Mouse (Mus musculus): ENCODE data around the gene Grip1.

Gene Grip1

GRCm38 (mm10) chr10:119935231-119935630 is 481.6 kb downstream of the Grip1 start:
- peak; percentile 41 for DNase-seq (ENCODE audit: low read depth, low spot score)

DNA sequence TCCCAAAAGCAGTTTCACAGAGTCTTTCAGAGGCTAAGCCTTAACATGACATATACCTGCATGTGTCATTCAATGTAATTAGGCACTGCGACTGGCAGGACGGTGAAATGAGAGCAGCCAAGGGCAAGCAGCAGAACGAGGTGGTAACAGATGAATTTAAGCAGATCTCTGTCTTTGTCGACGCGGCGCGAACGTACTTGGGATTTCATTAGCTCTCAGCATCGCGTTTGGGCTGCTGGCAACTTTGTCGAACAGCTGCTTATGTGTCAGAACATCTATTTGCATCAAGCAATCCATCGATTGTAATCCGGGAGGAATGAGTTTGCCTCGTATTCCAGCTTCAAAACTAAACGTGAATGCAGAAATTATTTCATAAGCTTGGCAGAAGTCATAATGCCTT is 483.9 kb downstream of the Grip1 start:
- peak; percentile 49 for DNase-seq (ENCODE audit: low read depth, low spot score)

GRCm38 (mm10) chr10:119943906-119944305 is 490.3 kb downstream of the Grip1 start:
- no peak for DNase-seq (ENCODE audit: low read depth, low spot score)

- DNase-seq (ENCODE audit: low read depth, low spot score): peak; percentile 29
Measured at GRCm38 (mm10) chr10:119951460-119951859, 497.8 kb downstream of the Grip1 start.

DNA sequence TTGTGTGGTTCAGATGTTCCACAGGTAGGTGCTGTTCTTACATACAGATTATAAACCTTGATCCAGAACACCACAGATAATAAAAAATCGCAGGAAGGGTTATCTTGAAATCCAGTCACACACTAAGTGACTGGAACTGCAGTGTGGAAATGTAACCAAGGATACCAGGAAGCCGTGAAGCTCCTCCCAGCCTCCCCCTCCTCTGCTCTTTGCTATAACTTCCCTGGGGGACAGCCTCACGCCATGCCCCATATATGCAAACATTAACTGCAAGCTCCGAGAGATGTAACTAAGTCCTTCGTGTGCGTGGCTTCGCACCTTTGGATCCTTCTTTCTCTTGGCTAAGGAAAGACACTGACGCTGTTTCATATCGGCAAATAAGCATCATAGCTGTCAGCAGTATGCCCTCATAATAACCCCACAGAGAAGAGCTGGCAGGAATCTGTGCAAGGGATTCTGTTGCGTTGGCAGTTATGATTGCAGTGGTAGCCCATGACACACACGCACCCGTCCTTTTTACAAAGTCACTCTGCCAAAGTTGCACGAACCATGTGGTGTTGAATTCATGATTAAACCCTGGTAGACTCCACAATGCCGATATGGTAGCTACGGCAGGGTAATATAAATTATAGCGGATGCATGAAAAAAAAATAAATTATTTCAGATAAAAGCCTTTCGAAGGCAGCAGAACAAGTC is 503.8 kb downstream of the Grip1 start:
- DNase-seq (ENCODE audit: low read depth, low spot score): no peak

DNA sequence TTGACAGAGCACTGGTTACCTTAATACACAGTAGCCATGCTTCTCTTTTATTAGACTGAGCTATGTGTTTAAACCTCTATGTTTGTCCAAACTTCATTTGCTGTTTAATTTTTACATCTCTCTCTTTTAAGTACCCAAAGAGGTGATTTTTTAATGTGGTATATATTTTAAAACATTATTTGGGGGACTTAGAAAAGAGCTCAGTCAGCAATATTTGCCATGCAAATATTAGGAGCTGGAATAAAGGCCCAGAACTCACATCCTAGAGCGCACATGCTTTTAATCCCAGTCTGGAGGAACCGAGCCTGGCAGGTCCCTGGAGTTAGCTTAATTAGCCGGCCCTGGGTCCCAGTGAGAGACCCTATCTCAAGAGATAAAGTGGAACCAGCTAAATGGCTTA is 507.3 kb downstream of the Grip1 start:
- DNase-seq (ENCODE audit: low read depth, low spot score): no peak

DNA sequence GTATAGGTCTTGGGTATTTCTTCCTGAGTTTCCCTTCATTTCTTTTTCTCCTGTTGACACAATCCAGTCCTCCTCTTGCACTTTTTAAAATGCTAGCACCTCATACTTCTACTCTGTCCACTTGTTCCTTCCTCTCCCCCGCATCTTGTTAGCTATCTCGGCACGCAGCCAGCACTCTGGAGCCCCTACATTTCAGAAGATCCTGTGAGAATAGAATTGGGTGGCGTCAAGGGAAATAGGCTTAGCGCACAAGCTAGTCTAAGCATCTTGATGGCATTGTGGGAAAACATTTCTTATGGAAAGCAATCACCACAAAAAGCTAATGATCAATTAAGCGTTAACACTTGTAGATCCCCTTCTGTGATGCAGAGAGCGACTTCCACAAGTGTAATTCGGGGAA is 512.7 kb downstream of the Grip1 start:
- no peak for DNase-seq (ENCODE audit: low read depth, low spot score)

DNA sequence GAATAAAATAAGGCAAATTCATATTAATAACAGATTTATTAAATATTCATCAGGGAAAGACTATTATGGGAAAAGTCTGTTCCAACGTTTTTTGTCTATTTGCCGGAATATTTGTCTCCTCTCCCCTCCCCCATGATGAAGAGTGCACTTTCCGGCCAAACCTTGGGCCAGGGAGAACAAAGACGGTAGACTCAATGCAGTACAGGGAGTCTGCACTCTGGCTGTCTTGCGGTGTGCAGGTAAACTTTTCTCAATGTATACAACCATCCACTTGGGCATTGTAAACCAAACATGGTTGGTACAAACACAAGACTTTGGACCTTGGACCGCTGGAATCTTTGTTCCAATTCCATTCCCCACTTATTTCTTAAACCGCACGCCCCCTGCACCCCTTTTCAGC is 525.8 kb downstream of the Grip1 start:
- no peak for DNase-seq (ENCODE audit: low read depth, low spot score)

- DNase-seq (ENCODE audit: low read depth, low spot score): no peak
Measured at GRCm38 (mm10) chr10:119980032-119980431, 526.4 kb downstream of the Grip1 start.

DNA sequence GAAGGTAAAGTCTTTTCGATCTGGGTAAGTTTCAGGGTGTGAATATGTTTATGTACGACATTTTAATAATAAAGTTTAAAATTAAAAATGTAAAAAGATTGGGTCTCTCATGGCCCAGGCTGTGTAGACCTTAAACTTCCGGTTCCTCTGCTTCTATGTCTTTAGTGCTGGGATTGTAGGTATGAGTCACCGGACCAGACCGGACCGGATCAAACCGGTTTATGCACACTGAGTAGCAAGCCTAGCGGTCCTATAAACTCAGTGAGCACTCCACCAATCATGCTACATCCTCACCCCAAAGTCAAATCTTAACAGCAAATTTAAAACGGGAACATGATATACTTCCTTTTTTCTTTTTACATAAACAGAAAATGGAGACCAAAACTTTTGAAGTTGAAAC is 530.7 kb downstream of the Grip1 start:
- DNase-seq (ENCODE audit: low read depth, low spot score): no peak

DNA sequence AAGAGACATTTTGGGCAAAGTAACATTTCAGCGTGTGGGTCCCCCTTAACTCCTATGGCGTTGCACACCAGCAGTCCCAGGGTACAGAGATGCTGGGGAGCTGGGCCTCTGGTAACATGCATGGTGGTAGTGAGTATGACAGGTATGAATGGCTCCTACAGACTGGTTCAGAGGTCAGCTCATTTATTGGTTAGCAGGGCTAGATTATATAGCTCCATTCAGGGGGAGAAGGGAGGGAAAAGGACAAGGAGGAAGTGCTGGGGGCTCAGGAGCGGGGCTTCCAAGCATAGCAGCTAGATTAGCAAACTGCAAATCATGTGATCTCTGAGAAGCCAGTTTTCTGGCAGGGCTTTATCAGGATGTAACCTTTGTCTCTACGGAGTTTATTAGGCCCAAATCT is 544.8 kb downstream of the Grip1 start:
- no peak for DNase-seq (ENCODE audit: low read depth, low spot score)

DNA sequence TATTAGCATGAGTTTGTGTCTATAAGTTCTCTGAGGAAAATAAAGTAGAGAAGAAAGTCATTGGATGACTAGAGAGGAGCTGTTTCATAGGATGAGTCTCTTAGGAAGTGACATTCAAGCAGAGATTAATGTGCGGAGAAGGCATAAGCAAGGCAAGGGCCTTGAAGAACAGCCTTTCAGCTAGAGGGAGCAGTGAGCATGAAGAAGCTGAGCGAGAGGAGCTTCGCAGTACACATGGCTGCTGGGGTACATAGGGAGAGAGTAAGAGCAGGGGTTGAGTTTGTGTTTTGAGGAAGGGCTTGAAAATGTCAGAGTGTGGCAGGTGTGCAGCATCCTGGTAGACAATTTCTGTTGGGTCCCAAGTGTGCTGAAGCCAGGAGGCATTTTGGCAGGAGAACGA is 548.5 kb downstream of the Grip1 start:
- peak; percentile 50 for DNase-seq (ENCODE audit: low read depth, low spot score)

DNA sequence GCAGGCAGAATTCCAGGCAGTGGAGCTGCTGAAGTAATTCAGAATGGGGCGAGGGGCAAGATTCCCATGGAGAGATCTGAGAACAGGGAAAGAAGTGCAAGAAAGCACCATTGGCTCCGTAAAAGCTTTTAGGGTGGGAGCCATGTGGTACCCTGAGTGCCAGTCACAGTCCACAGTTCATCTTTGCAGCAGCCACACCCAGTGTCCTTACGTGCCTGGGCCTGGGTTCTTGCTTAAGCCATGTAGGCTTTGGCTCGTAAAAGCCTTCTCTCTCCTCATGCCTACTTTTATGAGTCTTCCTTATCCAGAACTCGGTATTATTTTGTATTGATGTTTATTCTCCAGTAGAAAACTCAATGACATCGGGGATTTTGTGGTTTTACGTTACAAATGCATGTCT is 550.5 kb downstream of the Grip1 start:
- DNase-seq (ENCODE audit: low read depth, low spot score): no peak

DNA sequence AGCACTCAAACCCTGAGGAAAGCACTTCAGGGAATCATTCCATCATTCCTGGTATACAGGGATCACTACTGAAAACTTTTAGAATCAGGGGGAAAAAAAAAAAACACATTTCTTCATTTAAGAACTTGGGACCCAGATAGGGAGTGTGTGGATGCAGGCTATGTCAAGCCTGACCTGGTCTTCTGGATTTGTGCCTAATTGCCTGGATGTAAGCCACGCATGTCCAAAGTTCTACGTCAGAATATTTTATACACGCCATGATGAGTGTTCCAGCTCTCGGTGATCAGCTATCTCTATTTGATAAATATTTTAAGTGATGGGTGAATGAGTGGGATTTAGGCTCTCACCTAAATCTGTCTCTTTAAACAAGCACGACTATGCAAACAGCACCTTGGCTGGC is 552.0 kb downstream of the Grip1 start:
- DNase-seq (ENCODE audit: low read depth, low spot score): no peak

GRCm38 (mm10) chr10:120012331-120012730 is 558.7 kb downstream of the Grip1 start:
- peak; percentile 66 for DNase-seq (ENCODE audit: low read depth, low spot score)

DNA sequence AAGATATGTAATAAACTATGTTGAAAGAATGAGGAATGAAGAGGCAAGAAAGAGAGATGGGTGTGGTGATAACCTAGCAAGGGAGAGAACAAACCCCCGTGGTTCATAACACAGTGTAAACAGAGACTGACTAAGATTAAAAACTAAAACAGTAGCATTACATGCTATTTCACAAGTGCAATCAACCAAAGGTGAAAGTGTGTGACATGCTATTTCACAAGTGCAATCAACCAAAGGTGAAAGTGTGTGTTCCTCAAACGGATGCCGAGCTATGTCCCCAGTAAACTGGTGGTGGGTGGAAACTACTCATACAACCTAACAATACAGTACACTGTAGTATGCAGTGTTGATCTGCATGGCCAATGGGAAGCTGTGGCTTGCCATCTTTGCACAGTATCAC is 561.5 kb downstream of the Grip1 start:
- DNase-seq (ENCODE audit: low read depth, low spot score): no peak

DNA sequence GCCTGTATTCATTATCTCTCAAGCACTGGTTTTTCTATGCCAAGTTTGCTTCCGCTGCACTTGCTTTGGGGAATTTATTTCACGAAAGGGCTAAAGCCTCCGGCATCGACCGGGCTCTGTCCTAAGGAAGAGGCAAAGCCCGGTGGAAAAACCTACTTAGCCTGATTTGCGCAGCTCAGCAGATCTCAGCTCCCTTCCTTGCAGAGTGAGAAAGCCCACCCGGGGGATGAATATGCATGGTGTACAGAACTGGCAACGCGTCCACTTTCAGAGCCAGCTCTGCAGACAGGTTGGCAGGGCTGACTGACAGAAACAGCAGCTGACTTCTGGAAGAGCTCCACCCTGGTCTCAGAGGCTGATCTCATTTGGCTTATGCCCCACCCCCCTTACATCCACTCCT is 572.8 kb downstream of the Grip1 start:
- DNase-seq (ENCODE audit: low read depth, low spot score): peak; percentile 25

DNA sequence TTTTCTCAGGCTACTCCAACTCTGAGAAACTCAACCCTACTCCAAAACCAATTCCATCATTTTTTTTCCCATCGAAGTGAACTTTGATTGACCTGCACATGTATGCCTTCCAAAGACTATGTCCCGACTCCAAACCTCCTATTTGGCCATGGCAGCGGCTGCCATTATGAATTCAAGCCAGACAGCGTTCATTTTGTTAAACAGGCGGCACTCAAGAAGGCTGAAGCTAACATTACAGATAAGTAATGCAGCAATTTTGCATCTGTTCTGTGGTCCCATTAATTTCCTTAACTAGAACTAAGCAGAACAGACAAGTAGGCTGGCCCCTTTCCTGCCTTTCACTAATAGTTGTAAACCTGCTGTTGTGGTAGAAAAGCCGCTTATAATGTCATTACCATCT is 577.3 kb downstream of the Grip1 start:
- DNase-seq (ENCODE audit: low read depth, low spot score): no peak

GRCm38 (mm10) chr10:120031316-120031715 is 577.7 kb downstream of the Grip1 start:
- DNase-seq (ENCODE audit: low read depth, low spot score): no peak

DNA sequence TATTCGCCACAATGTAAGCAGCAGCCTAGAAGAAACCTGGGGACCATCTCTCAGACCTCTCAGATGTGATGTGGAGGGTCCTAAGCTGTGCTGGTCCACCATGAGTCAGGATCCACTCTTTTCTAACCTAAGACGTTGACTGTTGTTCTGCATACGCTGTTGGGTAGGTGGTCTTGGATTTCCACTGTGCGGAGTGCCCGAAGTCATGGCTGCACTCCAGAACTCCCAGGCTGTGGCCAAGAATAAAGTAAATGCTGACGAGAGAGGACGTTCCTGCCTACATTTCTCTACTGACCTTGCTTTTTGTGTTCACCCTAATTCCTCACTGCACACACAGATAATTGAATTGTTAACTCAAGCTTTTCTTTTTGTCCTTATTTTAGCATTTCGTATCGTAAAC is 580.2 kb downstream of the Grip1 start:
- DNase-seq (ENCODE audit: low read depth, low spot score): no peak

- no peak for DNase-seq (ENCODE audit: low read depth, low spot score)
Measured at GRCm38 (mm10) chr10:120035211-120035733, 581.6 kb downstream of the Grip1 start.

GRCm38 (mm10) chr10:120035824-120036223 is 582.2 kb downstream of the Grip1 start:
- no peak for DNase-seq (ENCODE audit: low read depth, low spot score)

- DNase-seq (ENCODE audit: low read depth, low spot score): peak; percentile 89
Measured at GRCm38 (mm10) chr10:120038194-120038593, 584.6 kb downstream of the Grip1 start.

GRCm38 (mm10) chr10:120044237-120044636 is 590.6 kb downstream of the Grip1 start:
- DNase-seq (ENCODE audit: low read depth, low spot score): no peak
